Mouse (Mus musculus): ENCODE data around the gene Mroh9. TPM values are rescaled to one million over a fixed set of nuclear protein-coding genes. Genes with fewer than 3 reads are reported as not detected.

Mroh9 gene
- total RNA-seq (2021) = not detected
- long read RNA-seq, experiment 1 = 0 reads
- long read RNA-seq, experiment 2 = 0 reads

DNA sequence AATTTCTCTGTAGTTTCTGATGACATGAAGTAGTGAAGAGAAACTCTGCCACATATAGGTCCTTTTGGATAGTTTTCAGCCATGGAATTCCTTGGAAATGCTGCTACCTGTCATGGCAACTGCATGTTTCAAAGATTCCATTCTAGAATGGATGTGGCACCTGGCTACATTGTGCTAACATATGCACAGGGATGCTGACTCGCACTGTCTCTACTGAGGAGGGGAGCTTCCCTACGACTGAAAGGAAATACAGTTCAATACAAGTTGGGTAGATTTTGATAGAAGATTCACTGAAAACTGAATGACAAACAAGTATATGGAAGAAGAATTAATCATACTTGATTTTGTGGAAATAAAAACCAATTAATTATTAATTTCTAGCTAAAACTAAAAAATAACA is at the start of gene Mroh9:
Gene Mroh9 (minus strand): TSS at position 101 of the 400 bp plus-strand sequence.
- DNase-seq (ENCODE audit: low spot score in 2 of 2) = no peak
- intact Hi-C loops (cut with DNase I) = loop anchor here (5.0 kb wide), 1 partner anchor 62 kb away; no protein-coding TSS in a partner anchor

- intact Hi-C loops (cut with DNase I) = no loop called here
These were observed 44.5 kb upstream of the Mroh9 start for GRCm38 (mm10) chr1:163129976-163130375.

GRCm38 (mm10) chr1:163129129-163129900 is 43.8 kb upstream of the Mroh9 start:
- intact Hi-C loops (cut with DNase I) = no loop called here
- DNase-seq (ENCODE audit: low spot score in 2 of 2) = no peak

More at GRCm38 (mm10) chr1:163129976-163130375, 44.5 kb upstream of the Mroh9 start:
- DNase-seq (ENCODE audit: low spot score in 2 of 2) = no peak

DNA sequence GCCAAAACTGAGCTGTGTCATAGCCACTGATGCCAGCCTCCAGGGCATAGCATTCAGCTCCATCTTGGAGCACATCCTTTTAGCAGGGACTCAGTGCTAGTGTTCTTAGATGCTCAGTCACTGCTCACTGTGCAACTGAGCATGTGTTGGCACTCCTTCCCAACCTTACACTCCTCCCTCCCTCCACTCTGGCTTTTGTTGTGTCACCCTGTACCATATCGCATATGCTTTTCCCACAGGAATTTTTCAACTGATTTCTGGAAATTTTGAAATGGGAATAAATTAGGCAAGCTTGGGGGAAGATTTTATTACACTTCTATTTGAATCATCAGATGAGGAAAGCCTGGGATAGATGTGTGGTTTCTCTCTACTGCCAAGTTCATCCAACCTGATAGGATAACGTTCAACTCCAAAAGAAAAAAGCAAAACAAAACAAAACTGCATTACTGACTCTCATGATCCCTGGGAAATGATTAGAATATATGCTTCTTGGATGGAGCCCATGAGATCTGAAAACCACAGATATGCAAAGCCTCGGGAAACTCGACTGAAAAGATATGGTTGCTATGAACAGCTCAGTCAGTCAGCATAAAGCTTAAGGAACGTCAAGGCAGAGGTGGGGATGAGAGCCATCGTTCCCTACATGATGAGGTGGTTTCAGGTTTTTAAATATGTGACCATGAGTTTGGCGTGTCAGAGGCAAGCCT is 40.9 kb upstream of the Mroh9 start:
- no peak for DNase-seq (ENCODE audit: low spot score in 2 of 2)
- intact Hi-C loops (cut with DNase I) = no loop called here

DNA sequence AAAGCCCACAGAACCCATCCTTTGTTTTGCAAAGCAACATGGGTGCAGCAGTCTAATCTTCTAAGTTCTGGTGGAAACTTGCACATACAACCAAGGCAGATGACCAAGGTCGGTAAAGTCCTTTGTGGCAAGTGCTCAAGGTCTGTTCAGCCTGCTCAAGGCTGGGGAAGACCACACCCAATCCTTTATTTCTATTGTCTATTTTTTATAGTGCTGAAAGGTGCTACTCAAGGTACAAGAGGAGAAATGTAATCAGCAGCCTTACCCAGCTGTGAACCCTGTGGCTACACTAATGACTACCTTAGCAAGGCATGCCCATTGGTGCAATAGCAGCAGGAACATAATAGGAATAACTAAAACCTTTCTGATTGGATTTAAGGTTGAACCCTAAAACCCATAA is 36.9 kb upstream of the Mroh9 start:
- DNase-seq (ENCODE audit: low spot score in 2 of 2) = no peak
- intact Hi-C loops (cut with DNase I) = no loop called here

GRCm38 (mm10) chr1:163113461-163114174 is 28.1 kb upstream of the Mroh9 start:
- DNase-seq (ENCODE audit: low spot score in 2 of 2) = no peak
- intact Hi-C loops (cut with DNase I) = no loop called here

GRCm38 (mm10) chr1:163112482-163113164 is 27.2 kb upstream of the Mroh9 start:
- intact Hi-C loops (cut with DNase I) = no loop called here
- no peak for DNase-seq (ENCODE audit: low spot score in 2 of 2)

DNA sequence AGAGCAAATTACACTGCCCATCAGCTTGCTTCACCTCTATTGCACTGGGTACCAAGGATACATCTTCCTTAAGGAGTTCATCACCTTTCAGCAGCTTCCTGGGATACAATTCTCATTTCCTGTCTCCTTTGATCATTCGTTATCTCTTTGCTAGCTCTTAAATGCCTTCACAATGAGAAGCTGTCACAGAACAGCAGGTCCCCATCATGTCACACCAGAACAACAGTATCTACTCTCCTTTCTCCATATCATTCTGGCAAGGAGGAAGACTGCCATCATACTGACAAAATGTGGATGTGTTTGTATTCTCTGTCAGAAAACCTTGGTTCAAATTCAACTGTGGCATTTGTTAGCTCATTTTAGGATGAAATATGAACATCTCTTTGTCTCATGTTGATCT is 19.5 kb upstream of the Mroh9 start:
- intact Hi-C loops (cut with DNase I) = no loop called here
- DNase-seq (ENCODE audit: low spot score in 2 of 2) = no peak

DNA sequence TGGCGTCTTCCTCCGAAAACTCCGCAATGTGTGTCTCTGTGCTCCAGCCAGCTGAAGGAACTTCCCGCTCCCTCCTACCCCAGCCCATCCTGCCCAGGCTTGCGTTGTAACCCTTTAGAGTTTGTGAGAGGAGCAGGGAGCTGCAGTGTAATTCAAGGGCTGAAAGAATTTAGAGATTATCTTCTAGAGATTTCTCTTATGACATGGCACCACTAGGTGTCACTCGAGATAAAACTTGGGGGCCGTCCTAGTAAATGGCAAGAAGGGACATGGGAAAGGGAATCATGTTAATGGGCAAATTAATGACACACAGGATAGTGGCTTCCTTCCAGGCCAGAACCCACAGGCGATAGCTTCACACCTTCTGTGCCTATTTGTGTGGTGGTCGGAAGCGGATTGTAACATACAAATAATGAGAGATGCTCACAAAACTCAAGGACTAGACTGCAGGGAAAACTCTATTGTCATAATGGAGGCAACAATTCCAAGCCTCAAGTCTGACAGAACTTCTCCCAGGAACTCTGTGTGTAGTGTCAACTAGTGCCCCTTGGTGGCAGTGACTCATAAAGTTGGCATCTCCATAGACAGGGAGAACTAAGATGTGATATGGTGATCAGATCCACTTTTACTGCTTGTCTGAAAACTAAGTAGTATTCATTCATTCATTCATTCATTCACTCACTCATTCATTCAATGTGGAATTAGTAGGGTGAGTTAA is 6.1 kb upstream of the Mroh9 start:
- peak; percentile 13 to 49 for DNase-seq (ENCODE audit: low spot score in 2 of 2)
- intact Hi-C loops (cut with DNase I) = no loop called here

GRCm38 (mm10) chr1:163070502-163070901 is 15.0 kb downstream of the Mroh9 start:
- peak; percentile 44 to 71 for DNase-seq (ENCODE audit: low spot score in 2 of 2)

DNA sequence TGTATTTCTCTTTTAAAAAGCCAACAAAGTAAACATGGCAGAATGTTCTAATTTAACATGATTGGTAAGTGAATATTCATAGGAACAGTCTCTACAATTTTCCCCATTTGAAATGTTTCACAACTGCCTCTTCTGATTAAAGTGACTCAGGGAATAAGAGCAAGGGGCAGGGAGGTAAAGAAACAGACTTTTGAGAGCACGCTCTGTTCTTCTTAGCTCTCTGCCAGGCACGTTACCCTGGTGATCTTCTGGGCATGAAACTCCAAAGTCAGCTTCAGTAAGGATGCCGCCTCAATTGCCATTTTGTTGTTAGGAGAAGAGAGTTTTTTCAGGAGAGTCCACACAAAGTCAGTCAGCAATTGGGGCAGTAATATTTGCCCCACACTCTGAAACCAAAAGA is 25.1 kb downstream of the Mroh9 start:
- intact Hi-C loops (cut with DNase I) = no loop called here
- DNase-seq (ENCODE audit: low spot score in 2 of 2) = peak; percentile 7 to 25

More at GRCm38 (mm10) chr1:163070502-163070901, 15.0 kb downstream of the Mroh9 start:
- intact Hi-C loops (cut with DNase I) = loop anchor here (1.0 to 5.0 kb wide), 2 partner anchors 174 to 258 kb away; partner anchors contain the start of gene Fmo4

GRCm38 (mm10) chr1:163057363-163057762 is 28.1 kb downstream of the Mroh9 start:
- DNase-seq (ENCODE audit: low spot score in 2 of 2) = peak; percentile 11 to 26
- intact Hi-C loops (cut with DNase I) = loop anchor here (5.0 kb wide), 1 partner anchor 160 kb away; the partner anchor contains the start of gene Fmo2

- intact Hi-C loops (cut with DNase I) = loop anchor here (5.0 kb wide), 1 partner anchor 158 kb away; the partner anchor contains the start of gene Fmo2
- DNase-seq (ENCODE audit: low spot score in 2 of 2) = no peak
These were observed 29.8 kb downstream of the Mroh9 start for GRCm38 (mm10) chr1:163055629-163056028.

- peak; percentile 5 to 43 for DNase-seq (ENCODE audit: low spot score in 2 of 2)
- intact Hi-C loops (cut with DNase I) = no loop called here
These were observed 62.4 kb downstream of the Mroh9 start for GRCm38 (mm10) chr1:163023075-163023474.

GRCm38 (mm10) chr1:163009220-163009619 is 76.2 kb downstream of the Mroh9 start:
- no peak for DNase-seq (ENCODE audit: low spot score in 2 of 2)
- intact Hi-C loops (cut with DNase I) = no loop called here

- DNase-seq (ENCODE audit: low spot score in 2 of 2) = no peak
- intact Hi-C loops (cut with DNase I) = no loop called here
These were observed 82.0 kb downstream of the Mroh9 start for GRCm38 (mm10) chr1:163003496-163003895.

- intact Hi-C loops (cut with DNase I) = no loop called here
- no peak for DNase-seq (ENCODE audit: low spot score in 2 of 2)
These were observed 84.1 kb downstream of the Mroh9 start for GRCm38 (mm10) chr1:163001271-163001829.

DNA sequence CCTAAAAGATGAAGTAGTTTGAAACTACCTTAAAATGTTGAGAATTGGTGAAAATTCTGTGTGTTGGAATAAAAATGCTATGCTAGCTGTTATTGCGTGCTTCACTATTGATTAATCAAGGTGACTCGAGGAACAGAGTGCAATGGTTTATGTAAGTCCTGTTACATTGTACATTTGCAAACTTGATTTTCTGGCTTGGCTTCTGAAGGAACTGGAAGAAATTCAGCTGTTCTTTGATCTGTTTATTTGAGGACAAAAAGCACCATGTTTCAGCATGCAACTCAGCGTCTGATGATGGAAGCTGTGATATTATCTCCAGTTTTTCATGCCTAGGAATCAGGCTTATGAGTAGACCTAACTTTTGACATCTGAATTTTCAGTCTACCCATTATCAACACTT is 97.9 kb downstream of the Mroh9 start:
- DNase-seq (ENCODE audit: low spot score in 2 of 2) = no peak
- intact Hi-C loops (cut with DNase I) = no loop called here
